Mouse (Mus musculus) R1 (cell line): ENCODE results near the gene Kcnh4.

ENCODE experiments used
- DNase-seq: peaks from one replicate; pipeline ENCODE4 v3.0.0-alpha.2; 2018; ENCODE audit warnings: low read depth, low spot score

The Kcnh4 gene

GRCm38 (mm10) chr11:100766726-100767125 is 7.0 kb upstream of the Kcnh4 start:
- no peak for DNase-seq

- no peak for DNase-seq
Measured at GRCm38 (mm10) chr11:100762831-100763230, 3.1 kb upstream of the Kcnh4 start, which contains the start of gene Hcrt. Gene Hcrt, minus strand, starts transcription at chr11:100762931.

DNA sequence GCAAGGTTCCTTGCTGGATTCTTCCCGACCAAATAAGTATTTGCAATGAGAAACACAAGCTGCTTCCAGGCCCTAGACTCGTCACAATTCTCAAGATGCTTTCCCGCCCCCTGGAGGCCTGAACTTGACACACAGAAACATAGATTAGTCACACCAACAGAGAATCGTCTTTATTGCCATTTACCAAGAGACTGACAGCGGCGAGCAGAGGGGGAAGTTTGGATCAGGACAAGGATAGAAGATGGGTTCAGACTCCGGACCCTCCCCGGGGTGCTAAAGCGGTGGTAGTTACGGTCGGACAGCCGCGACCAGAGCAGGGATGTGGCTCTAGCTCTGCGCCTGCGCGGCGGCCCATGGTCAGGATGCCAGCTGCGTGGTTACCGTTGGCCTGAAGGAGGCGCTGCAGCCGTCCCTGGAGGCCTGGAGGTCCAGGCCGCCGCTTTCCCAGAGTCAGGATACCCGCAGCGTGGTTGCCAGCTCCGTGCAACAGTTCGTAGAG is 1.9 kb upstream of the Kcnh4 start:
- DNase-seq, result peak; percentile 91

DNA sequence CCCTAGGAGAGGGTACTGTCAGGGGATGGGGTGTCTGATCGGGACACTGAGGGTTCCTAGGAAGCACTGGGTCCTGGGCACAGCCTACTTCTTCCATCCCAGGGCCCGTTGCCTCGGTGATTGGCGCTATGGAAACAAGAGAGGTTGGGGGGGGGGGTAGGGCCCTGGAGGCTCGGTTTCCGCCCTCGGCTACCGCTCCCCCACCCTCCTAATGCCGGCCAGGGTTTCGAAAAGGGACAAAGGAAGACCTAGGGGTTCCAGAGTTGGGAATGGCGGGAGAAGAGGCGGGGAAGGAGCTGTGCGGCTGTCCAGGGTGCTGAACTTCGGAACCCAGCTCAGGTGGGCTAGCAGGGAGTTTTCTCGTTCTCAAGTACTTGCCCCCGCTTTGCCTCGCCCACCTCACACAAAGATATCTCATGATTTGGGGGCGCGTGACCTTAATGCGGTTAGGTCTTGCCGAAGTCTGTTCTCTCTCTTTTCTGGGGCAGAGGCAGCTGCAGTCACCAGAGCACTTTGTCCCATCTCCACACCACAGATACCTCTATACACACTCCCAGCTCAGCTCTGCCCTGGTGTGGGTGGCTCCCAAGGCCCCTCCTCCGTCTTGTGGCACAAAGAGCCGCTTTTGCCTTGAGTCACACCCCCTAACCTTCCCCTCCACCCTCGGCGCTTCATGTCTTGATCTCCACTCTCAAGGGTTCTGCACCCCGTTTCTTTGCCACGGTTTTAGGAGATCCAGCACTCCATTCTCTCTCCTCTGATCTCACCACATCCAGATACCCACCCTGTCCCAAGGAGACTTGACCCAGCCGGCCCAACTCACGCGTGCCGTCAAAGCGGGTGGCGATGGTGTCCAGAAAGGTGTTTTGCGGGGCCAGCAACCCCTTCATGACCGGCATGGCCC is 783 bp downstream of the Kcnh4 start:
- DNase-seq, result peak; percentile 92

DNA sequence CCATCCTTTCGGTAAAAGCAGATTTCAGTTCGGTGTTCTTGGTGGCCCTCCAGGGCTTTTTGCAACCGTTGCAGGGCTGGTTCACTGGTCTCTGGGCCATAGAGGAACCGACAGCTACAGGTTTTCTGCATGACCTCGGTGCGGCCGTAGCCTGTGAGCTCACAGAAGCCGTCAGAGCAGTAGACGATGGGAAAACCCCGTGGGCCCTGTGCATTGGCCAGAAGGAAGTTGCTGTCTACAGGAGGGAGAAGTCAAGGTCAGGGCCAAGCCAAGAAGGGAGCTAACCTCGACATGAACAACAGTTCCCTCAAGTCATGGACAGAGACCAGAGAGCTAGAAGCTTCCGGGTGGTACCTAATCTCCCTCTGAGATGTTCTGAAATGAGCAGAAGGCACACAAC is 2.2 kb downstream of the Kcnh4 start:
- no peak for DNase-seq

- peak; percentile 76 for DNase-seq
Measured at GRCm38 (mm10) chr11:100756476-100756875, 3.3 kb downstream of the Kcnh4 start.

- no peak for DNase-seq
Measured at GRCm38 (mm10) chr11:100754693-100755057, 5.1 kb downstream of the Kcnh4 start.

GRCm38 (mm10) chr11:100754021-100754692 is 5.6 kb downstream of the Kcnh4 start:
- DNase-seq, result no peak

DNA sequence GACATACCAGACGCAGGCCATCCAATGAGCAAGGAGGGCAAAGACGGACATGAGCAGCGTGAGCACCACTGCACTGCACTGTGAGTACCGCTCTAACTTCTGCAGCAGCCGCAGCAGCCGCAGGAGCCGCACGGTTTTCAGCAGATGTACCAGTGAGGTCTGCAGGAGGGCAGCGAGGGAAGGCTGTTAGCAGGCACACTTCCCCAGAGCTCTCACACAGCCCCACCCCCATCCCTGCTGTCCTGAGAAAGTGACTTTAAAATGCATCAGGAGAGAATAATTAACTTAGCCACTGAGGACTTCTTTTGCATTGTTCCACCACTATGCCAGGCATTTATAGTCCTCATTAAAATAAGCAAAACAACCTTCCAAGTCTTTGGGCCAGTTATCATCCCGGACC is 7.4 kb downstream of the Kcnh4 start:
- no peak for DNase-seq

- DNase-seq, result no peak
Measured at GRCm38 (mm10) chr11:100750127-100750526, 9.6 kb downstream of the Kcnh4 start.

DNA sequence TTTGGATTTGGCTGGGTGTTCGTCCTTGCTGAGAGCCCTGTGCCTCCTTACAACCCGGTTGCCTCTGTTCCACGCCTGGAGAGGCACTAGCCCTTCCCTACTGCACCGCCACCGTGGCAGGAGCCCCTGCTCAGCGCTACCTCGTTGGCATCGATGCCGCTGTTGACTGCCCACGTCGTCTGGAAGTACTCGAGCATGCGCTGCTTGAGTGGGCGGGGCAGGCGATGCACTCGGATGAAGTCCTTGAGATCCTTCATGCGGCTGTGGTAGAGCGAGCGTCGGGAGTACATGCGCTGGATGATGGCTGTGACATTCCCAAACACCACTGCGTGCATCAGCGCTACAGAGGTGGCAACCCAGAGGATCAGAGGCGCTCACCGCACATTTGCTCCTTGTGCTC is 10.3 kb downstream of the Kcnh4 start:
- DNase-seq, result peak; percentile 66

GRCm38 (mm10) chr11:100748620-100749019 is 11.1 kb downstream of the Kcnh4 start:
- DNase-seq, result no peak

- DNase-seq, result no peak
Measured at GRCm38 (mm10) chr11:100747114-100747513, 12.6 kb downstream of the Kcnh4 start.

- peak; percentile 84 for DNase-seq
Measured at GRCm38 (mm10) chr11:100746546-100746945, 13.2 kb downstream of the Kcnh4 start.

- peak; percentile 87 for DNase-seq
Measured at GRCm38 (mm10) chr11:100745085-100745484, 14.7 kb downstream of the Kcnh4 start.

- no peak for DNase-seq
Measured at GRCm38 (mm10) chr11:100741348-100741747, 18.4 kb downstream of the Kcnh4 start.

DNA sequence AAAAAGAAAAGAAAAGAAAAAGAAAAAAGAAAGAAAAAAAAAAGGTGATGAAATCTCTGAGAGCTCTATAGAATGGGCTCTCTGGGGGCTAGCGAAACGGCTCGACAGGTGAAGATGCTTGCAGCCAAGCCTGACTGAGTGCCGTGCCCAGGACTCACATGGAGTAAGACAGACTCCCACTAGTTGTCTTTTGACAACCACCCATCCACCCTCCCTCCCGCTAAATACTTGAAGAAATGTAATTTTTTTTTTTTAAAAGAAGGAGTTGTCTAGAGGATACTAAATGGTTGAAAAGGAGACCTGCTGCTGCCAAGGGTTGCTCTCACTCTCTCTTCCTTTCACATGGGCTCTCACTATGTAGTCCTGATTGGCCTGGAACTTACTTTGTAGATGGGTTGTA is 21.0 kb downstream of the Kcnh4 start:
- no peak for DNase-seq

- DNase-seq, result peak; percentile 100
Measured at GRCm38 (mm10) chr11:100738066-100738604, 21.6 kb downstream of the Kcnh4 start, which contains the start of gene Rab5c. Gene Rab5c, minus strand, starts transcription at chr11:100738215.

- no peak for DNase-seq
Measured at GRCm38 (mm10) chr11:100737105-100737733, 22.5 kb downstream of the Kcnh4 start.

DNA sequence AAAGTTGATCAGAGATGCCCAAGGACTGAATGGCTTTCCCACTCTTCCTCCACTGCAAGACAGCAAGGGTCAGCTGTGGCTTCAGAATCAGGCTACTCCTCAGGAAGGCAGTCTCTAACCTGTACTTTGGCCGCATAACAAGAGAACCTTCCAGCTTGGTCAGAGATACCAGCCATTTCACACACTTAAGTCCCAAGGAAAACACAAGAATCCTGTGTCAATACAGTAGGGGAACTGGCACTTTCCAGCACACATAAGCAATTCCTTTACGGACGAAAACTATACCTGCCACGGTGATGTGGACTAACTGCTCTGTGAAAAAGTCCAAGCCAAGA is 23.0 kb downstream of the Kcnh4 start:
- DNase-seq, result no peak

DNA sequence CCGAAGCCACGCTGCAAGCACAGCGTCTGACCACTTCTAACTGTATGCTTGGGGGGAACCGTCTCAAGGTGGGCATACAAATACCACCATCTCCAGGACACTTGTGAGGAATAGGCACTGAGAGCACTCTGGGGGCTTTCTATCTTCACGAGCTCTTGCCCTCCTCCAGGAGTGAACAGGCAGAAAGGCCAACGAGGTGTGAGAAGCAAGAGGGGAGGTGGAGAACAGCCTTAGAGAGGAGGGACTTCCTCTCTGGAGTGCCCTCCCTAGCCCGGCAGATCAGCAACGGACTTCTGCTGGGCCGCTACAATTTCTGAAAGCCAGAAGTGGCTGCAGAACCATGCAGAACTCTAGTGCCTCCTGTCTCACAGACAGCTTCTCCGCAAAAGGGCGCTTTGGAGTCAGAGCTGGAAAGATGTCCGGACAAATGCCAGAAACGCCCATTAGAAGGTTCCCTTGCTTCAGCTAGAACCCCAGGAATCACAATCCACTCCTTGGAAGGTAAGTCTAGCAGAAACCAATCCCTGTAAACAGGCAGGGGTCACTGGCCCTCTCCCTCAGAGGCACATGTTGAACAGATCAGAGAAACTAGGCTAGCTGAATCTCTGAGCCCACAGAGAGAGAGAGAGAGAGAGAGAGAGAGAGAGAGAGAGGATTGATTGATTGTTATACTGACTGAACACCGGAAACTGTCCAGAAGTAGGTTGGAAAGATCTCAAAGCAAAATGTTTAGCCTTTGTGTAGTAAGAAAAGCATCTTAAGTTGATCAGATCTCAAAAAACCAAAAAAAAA is 23.6 kb downstream of the Kcnh4 start:
- DNase-seq, result no peak
